Mouse (Mus musculus): ENCODE measurements at regions not wholly inside any gene's neighbourhood (a gene's known extent, or its start where the extent isn't known, plus 50 kb on each side); places are given as distances from the start of the nearest gene placed in this dataset.

- DNase-seq: no peak
Measured at GRCm38 (mm10) chr8:89310696-89311214, 266.8 kb upstream of the Sall1 start.

GRCm38 (mm10) chr8:89309591-89309990 lies 265.6 kb upstream of the Sall1 start:
- DNase-seq: no peak

GRCm38 (mm10) chr8:89308950-89309349 lies 265.0 kb upstream of the Sall1 start:
- DNase-seq: no peak

- no peak for DNase-seq
Measured at GRCm38 (mm10) chr8:89308532-89308931, 264.6 kb upstream of the Sall1 start.

- no peak for DNase-seq
Measured at GRCm38 (mm10) chr8:89307601-89308000, 263.6 kb upstream of the Sall1 start.

GRCm38 (mm10) chr8:89307085-89307484 lies 263.1 kb upstream of the Sall1 start:
- DNase-seq: no peak

- no peak for DNase-seq
Measured at GRCm38 (mm10) chr8:89304116-89304515, 260.2 kb upstream of the Sall1 start.

GRCm38 (mm10) chr8:89303326-89303725 lies 259.4 kb upstream of the Sall1 start:
- no peak for DNase-seq

GRCm38 (mm10) chr8:89299637-89300036 lies 255.7 kb upstream of the Sall1 start:
- DNase-seq: no peak

GRCm38 (mm10) chr8:89295686-89296085 lies 251.7 kb upstream of the Sall1 start:
- DNase-seq: no peak

- DNase-seq: no peak
Measured at GRCm38 (mm10) chr8:89289017-89289416, 245.1 kb upstream of the Sall1 start.

GRCm38 (mm10) chr8:89284871-89285564 lies 241.1 kb upstream of the Sall1 start:
- no peak for DNase-seq

- no peak for DNase-seq
Measured at GRCm38 (mm10) chr8:89283105-89284096, 239.4 kb upstream of the Sall1 start.

- no peak for DNase-seq
Measured at GRCm38 (mm10) chr8:89279844-89280243, 235.9 kb upstream of the Sall1 start.

GRCm38 (mm10) chr8:89279142-89279541 lies 235.2 kb upstream of the Sall1 start:
- no peak for DNase-seq

- no peak for DNase-seq
Measured at GRCm38 (mm10) chr8:89273276-89273675, 229.3 kb upstream of the Sall1 start.

GRCm38 (mm10) chr8:89272381-89272815 lies 228.4 kb upstream of the Sall1 start:
- peak; percentile 24 for DNase-seq

- DNase-seq: no peak
Measured at GRCm38 (mm10) chr8:89271381-89272355, 227.7 kb upstream of the Sall1 start.

- DNase-seq: no peak
Measured at GRCm38 (mm10) chr8:89270001-89270400, 226.0 kb upstream of the Sall1 start.

- no peak for DNase-seq
Measured at GRCm38 (mm10) chr8:89261163-89261812, 217.3 kb upstream of the Sall1 start.

GRCm38 (mm10) chr8:89259881-89260280 lies 215.9 kb upstream of the Sall1 start:
- DNase-seq: no peak

- no peak for DNase-seq
Measured at GRCm38 (mm10) chr8:89246342-89246741, 202.4 kb upstream of the Sall1 start.
